Mouse (Mus musculus) stomach, postnatal 0 days (tissue): Measurements from ENCODE around the gene Ip6k1. TPM values are rescaled to one million over a fixed set of nuclear protein-coding genes. Genes with fewer than 3 reads are reported as not detected.

Experiments used
- ATAC-seq: fragments of 200-750 bp; cut with Nextera tagmentation; 2 replicates; pipeline ENCODE4 v1.8.0; 2017; ENCODE audit not compliant: low FRiP score, low TSS enrichment
- DNase-seq: peaks from one replicate; pipeline ENCODE4 v3.0.0-alpha.2; 2016; ENCODE audit warnings: low spot score
- H3K27ac ChIP-seq: fragments of 300-500 bp; sonication (generic); replicated peaks from 2 replicates; pipeline ENCODE4 v1.5.1; 2014; ENCODE audit warnings: mild to moderate bottlenecking, control low read depth
- H3K27me3 ChIP-seq: fragments of 300-500 bp; sonication (generic); 2 replicates; pipeline ENCODE4 v1.6.1; 2014; ENCODE audit warnings: low read length; ENCODE audit not compliant: control insufficient read depth, insufficient read depth
- H3K36me3 ChIP-seq: fragments of 300-500 bp; sonication (generic); 2 replicates; pipeline ENCODE4 v1.6.1; 2014; ENCODE audit warnings: low read length, mixed read lengths; ENCODE audit not compliant: control insufficient read depth, insufficient read depth
- H3K4me1 ChIP-seq: fragments of 300-500 bp; sonication (generic); replicated peaks from 2 replicates; pipeline ENCODE4 v1.6.1; 2014; ENCODE audit warnings: antibody characterized with exemption; ENCODE audit not compliant: control insufficient read depth, insufficient read depth
- H3K4me2 ChIP-seq: fragments of 300-500 bp; sonication (generic); replicated peaks from 2 replicates; pipeline ENCODE4 v1.6.1; 2014; ENCODE audit warnings: low read depth, mild to moderate bottlenecking, control low read depth, moderate library complexity
- H3K4me3 ChIP-seq: fragments of 300-500 bp; sonication (generic); 2 replicates; pipeline ENCODE4 v1.5.1; 2014; ENCODE audit warnings: low read depth, low read length, control low read depth
- H3K9ac ChIP-seq: fragments of 300-500 bp; sonication (generic); 2 replicates; pipeline ENCODE4 v1.6.1; 2014; ENCODE audit warnings: mild to moderate bottlenecking, low read length, control low read depth, mixed read lengths
- H3K9me3 ChIP-seq: fragments of 300-500 bp; sonication (generic); 2 replicates; pipeline ENCODE4 v1.6.1; 2016; ENCODE audit warnings: low read length; ENCODE audit not compliant: control insufficient read depth
- CTCF ChIP-seq: IDR thresholded peaks from 2 replicates; pipeline ENCODE4 v1.5.1; 2016; ENCODE audit warnings: antibody characterized with exemption, low read depth, mild to moderate bottlenecking, moderate library complexity
- EP300 ChIP-seq: optimal IDR thresholded peaks from 2 replicates; pipeline ENCODE3; 2016; ENCODE audit warnings: antibody characterized with exemption
- WGBS: fragments of 180-500 bp; shearing (Covaris S2); extraction: QIAGEN DNeasy Blood & Tissue Kit; methylation state at CpG from one replicate; pipeline ENCODE4 v1.1.7; 2014; 5-methylcytosine and 5-hydroxymethylcytosine counted together
- polyA plus RNA-seq: library from polyadenylated mRNA; unstranded; fragments of >200 nt; fragmentation: Nextera tagmentation; extraction: Ambion mirVana; gene quantifications from 2 replicates; pipeline ENCODE4 v1.2.1, GENCODE M21; 2015

Ip6k1 gene
- polyA plus RNA-seq, 1 experiment from 2014 or later = 24.0 TPM

- ATAC-seq = no peak
- H3K9ac ChIP-seq = peak overlapping the region; percentile 74
- H3K27me3 ChIP-seq = no peaks in the 10 kb centered on the region
- H3K4me1 ChIP-seq = peaks cover 9% of the 10 kb centered on the region
- no peaks in the 10 kb centered on the region for H3K9me3 ChIP-seq
- 37% methylated on average over 9 of the region's 9 CpGs for WGBS
- H3K4me3 ChIP-seq = peak overlapping the region; percentile 64
- DNase-seq = no peak
- peak overlapping the region; percentile 80 for H3K4me2 ChIP-seq
- TF ChIP-seq CTCF (no peak), EP300 (no peak)
- H3K36me3 ChIP-seq = no peaks in the 10 kb centered on the region; the same call in 1 of the 2 replicates
- H3K27ac ChIP-seq = peak overlapping the region; percentile 97
These were observed 17.6 kb upstream of the Ip6k1 start for GRCm38 (mm10) chr9:107984754-107985055.

GRCm38 (mm10) chr9:107985131-107986119, 16.9 kb upstream of the Ip6k1 start, which contains the start of gene Inka1:
Inka1 (minus strand) TSS chr9:107985879.
- Histone ChIP-seq H3K36me3 (no peaks in the 10 kb centered on the region), H3K27ac (peak within 1 kb of the TSS; percentile 97), H3K4me2 (peak within 1 kb of the TSS; percentile 80), H3K4me1 (peaks cover 9% of the 10 kb centered on the region), H3K27me3 (no peaks in the 10 kb centered on the region), H3K9me3 (no peaks in the 10 kb centered on the region), H3K9ac (peak within 1 kb of the TSS; percentile 74), H3K4me3 (peak within 1 kb of the TSS; percentile 64)
- ATAC-seq (peak; percentile 67), DNase-seq (peak; percentile 88)
- under 1% methylated on average over 57 of the region's 58 CpGs for WGBS
- no peak for TF ChIP-seq EP300
- peak; percentile 42 for TF ChIP-seq CTCF

- Histone ChIP-seq H3K27me3 (no peaks in the 10 kb centered on the region), H3K27ac (no peak overlapping the region; the same call in 1 of the 2 replicates), H3K9me3 (no peaks in the 10 kb centered on the region), H3K4me1 (peaks cover 9% of the 10 kb centered on the region), H3K9ac (no peak overlapping the region), H3K36me3 (no peaks in the 10 kb centered on the region), H3K4me3 (peak overlapping the region; percentile 64), H3K4me2 (peak overlapping the region; percentile 80)
- whole genome bisulfite sequencing = 4% methylated on average over 18 of the region's 18 CpGs
- TF ChIP-seq EP300 (no peak), CTCF (peak; percentile 96)
- ATAC-seq (peak; percentile 42; the same call in 1 of the 2 replicates), DNase-seq (peak; percentile 80)
These were observed 15.9 kb upstream of the Ip6k1 start for GRCm38 (mm10) chr9:107986376-107986775.

- H3K9ac ChIP-seq = no peak overlapping the region
- H3K9me3 ChIP-seq = no peaks in the 10 kb centered on the region
- peaks cover 4% of the 10 kb centered on the region for H3K4me1 ChIP-seq
- 68% methylated on average over 3 of the region's 3 CpGs for WGBS
- ATAC-seq (no peak), DNase-seq (no peak)
- H3K27me3 ChIP-seq = no peaks in the 10 kb centered on the region
- H3K4me3 ChIP-seq = no peak overlapping the region
- no peaks in the 10 kb centered on the region for H3K36me3 ChIP-seq
- no peak overlapping the region for H3K27ac ChIP-seq
- TF ChIP-seq CTCF (no peak), EP300 (no peak)
- no peak overlapping the region for H3K4me2 ChIP-seq
These were observed 14.4 kb upstream of the Ip6k1 start for GRCm38 (mm10) chr9:107987950-107988349.

- Histone ChIP-seq H3K9me3 (no peaks in the 10 kb centered on the region), H3K4me3 (no peak within 1 kb of the TSS), H3K4me1 (no peaks in the 10 kb centered on the region), H3K9ac (no peak within 1 kb of the TSS), H3K4me2 (no peak within 1 kb of the TSS), H3K27ac (no peak within 1 kb of the TSS), H3K27me3 (no peaks in the 10 kb centered on the region), H3K36me3 (no peaks in the 10 kb centered on the region)
- DNase-seq (no peak), ATAC-seq (no peak)
- 68% methylated on average over 2 of the region's 2 CpGs for WGBS
- TF ChIP-seq CTCF (no peak), EP300 (no peak)
These were observed 10.1 kb upstream of the Ip6k1 start, which contains the start of gene Cdhr4 for GRCm38 (mm10) chr9:107992197-107992596. Cdhr4 (plus strand) TSS chr9:107992497.

GRCm38 (mm10) chr9:107993013-107993412, 9.3 kb upstream of the Ip6k1 start:
- Histone ChIP-seq H3K9me3 (no peaks in the 10 kb centered on the region), H3K4me1 (no peaks in the 10 kb centered on the region), H3K9ac (no peak overlapping the region), H3K4me3 (no peak overlapping the region), H3K27me3 (no peaks in the 10 kb centered on the region), H3K4me2 (no peak overlapping the region), H3K27ac (no peak overlapping the region), H3K36me3 (no peaks in the 10 kb centered on the region)
- ATAC-seq = no peak
- TF ChIP-seq EP300 = no peak
- TF ChIP-seq CTCF = no peak
- WGBS = 92% methylated on average over 11 of the region's 11 CpGs
- DNase-seq = no peak
